Mouse (Mus musculus) c-Kit-positive CD71-positive TER-119-positive erythroid progenitor cells, embryonic 14.5 days (primary cell): ENCODE measurements around the gene Cactin.

Experiments
- DNase-seq: peaks from one replicate; pipeline ENCODE4 v3.0.0-alpha.2; 2013; ENCODE audit warnings: low spot score

Cactin gene

DNA sequence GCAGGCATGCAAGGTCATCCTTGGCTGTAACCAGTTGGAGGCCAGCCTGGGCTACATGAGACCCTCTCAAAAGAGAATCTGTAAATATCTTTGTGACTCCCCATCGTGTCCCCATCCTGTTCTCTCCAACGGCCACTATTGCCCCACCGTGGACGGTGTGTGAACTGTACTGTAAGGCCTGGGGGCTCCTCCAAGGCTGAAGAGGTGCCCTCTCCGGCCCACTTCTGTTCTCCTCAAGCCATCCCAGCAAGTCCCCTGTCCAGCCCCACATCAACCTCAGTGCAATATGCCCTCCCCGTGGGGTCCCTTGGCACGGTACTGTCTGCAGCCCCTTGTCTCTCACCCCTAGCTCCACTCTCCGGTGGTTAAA is 1.6 kb upstream of the Cactin start:
- no peak for DNase-seq

- DNase-seq, result peak; percentile 96
Measured at GRCm38 (mm10) chr10:81319741-81320549, 958 bp upstream of the Cactin start.

- peak; percentile 43 for DNase-seq
Measured at GRCm38 (mm10) chr10:81321436-81321835, 533 bp downstream of the Cactin start.

- DNase-seq, result no peak
Measured at GRCm38 (mm10) chr10:81322444-81322843, 1.5 kb downstream of the Cactin start.

- no peak for DNase-seq
Measured at GRCm38 (mm10) chr10:81323141-81323775, 2.4 kb downstream of the Cactin start.

DNA sequence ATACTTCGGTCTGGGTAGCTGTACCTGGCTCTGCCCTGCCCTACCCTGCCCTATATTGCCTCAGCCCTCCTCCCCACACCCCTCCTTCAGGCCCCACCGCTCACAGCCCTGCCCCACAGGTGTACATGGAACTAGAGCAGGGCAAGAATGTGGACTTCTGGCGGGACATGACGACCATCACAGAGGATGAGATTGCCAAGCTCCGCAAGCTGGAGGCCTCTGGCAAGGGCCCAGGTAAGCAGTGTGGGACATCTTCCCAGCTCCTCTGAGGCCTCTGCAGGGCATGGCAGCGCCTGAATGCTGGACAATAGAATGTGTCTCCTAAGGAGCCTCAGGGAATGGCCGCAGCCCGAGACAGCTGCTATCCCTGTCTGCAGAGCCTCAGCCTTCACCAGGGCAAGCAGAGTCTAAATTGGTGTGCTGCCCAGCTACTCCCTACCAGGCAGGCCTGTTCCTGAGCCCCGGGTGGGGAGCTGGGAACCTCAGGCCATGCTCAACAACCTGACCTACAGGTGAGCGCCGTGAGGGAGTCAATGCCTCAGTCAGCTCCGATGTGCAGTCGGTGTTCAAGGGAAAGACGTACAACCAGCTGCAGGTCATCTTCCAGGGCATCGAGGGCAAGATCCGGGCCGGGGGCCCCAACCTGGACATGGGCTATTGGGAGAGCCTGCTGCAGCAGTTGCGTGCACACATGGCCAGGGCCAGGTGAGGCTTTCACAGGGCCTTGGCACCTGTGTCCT is 3.1 kb downstream of the Cactin start:
- DNase-seq, result no peak

DNA sequence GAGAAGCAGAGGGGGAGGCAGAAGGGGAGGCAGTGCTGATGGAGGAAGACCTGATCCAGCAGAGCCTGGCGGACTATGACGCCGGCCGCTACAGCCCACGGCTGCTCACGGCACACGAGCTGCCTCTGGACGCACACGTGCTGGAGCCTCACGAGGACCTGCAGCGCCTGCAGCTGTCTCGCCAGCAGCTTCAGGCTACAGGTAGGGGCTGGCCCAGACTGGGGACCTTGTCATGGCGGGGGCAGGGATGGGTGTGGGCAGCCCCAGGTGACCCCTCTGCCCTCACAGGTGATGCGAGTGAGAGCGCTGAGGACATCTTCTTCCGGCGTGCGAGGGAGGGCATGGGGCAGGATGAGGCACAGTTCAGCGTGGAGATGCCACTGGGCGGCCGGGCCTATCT is 4.3 kb downstream of the Cactin start:
- no peak for DNase-seq

GRCm38 (mm10) chr10:81325781-81326180 is 4.9 kb downstream of the Cactin start:
- DNase-seq, result no peak

- DNase-seq, result no peak
Measured at GRCm38 (mm10) chr10:81326858-81327257, 6.0 kb downstream of the Cactin start.

- no peak for DNase-seq
Measured at GRCm38 (mm10) chr10:81327959-81328358, 7.1 kb downstream of the Cactin start.

DNA sequence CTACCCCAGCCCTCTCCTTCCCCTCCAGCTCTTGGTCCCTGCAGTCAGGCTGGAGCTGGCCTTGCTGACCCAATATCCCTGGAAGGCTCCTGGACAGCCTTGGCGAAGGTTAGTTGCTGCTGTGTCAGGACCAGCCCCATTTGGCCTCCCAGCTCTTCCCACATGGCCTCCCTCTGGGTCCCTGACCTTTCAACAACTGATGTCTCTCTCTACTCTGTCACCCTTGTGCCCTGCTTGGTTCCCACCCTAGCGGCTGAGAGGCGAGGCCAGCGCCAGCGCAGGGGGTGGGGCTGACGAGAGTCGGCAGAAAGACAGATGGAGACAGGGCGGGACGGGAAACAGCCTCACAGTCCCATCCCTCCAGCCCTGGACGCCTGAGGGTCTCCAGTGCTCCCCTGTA is 7.5 kb downstream of the Cactin start, which contains the start of gene Tbxa2r:
Gene Tbxa2r, plus strand, starts transcription at position 346 of the 400 bp plus-strand sequence.
- DNase-seq, result no peak

- DNase-seq, result no peak
Measured at GRCm38 (mm10) chr10:81329194-81329975, 8.5 kb downstream of the Cactin start.

GRCm38 (mm10) chr10:81330007-81330406 is 9.1 kb downstream of the Cactin start:
- no peak for DNase-seq

DNA sequence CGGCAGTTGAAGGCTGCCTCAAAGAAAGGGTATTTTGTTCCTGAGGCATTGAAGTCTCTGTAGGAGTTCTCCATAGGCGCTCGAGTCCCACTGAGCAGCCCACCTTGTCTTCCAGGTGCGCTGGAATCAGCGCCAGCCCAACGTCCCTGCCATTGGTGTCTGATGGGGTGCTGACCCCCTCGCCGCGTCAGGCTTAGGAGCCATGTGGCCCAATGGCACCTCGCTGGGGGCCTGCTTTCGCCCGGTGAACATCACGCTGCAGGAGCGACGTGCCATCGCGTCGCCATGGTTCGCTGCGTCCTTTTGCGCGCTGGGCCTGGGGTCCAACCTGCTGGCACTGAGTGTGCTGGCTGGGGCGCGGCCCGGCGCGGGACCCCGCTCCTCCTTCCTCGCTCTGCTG is 11.4 kb downstream of the Cactin start:
- no peak for DNase-seq

GRCm38 (mm10) chr10:81334324-81334723 is 13.4 kb downstream of the Cactin start:
- no peak for DNase-seq

DNA sequence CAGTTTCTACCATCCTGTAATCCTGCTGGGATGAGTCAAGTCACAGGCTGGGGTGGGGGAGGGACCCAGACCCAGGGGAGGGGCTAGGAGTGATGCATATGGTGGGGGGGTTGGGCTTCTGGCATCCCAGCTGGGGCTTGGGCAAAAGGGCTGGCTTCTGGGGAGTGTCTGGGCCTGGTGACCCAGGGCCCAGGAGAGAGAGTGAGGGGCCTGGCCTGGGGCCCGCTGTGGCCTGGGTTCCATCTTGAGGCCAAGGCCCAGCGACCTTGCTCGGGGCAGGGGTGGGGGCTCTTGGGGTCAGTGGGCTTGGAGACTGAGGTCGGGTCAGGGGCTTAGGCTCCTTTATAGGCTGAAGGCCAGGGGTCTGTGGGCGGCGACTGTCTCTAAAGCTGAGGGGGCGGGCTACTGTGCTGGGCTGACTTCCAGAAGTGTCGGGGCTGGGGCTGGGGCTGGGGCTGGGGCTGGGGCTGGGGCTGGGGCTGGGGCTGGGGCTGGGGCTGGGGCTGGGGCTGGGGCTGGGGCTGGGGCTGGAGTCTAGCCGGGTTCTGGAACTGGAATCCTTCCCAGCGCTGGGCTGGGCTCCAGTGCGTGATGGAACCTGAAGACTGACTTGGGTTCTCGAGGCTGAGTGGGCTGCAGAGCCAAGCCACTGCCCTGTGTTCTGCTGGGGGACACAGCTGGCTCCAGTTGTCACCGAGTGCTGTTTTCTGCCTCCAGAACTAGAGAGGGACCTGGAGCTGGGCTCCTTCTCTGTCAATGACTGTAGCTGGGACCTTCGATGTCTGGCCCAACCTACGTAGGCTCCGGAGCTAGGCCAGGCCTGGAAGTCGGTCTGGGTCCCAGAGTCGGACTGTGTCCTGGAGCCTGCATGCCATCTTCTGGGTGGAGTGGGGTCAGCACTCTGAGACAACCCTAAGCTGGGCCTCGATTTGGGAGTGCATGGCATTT is 14.8 kb downstream of the Cactin start:
- no peak for DNase-seq

DNA sequence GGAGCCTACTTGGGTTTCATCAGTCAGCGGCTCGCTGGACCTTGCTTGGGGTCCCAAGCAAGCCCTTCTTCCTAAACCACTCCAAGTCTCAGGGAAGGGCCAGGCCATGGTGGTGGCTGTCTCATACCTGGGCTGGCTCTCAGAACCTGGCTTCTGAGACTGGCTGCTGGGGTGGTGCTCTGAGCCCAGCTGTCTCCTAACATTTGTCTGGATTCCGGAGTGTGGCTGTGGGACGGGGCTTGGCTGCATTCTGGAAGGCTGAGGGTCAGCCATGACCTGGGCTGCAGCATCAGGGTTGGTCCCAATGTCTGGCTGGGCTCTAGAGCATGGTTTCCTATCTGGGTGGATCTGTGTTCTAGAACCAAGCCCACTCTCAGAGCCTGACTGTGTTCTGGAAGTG is 15.7 kb downstream of the Cactin start:
- no peak for DNase-seq

GRCm38 (mm10) chr10:81340551-81341332 is 19.8 kb downstream of the Cactin start:
- no peak for DNase-seq

GRCm38 (mm10) chr10:81341333-81341949 is 20.5 kb downstream of the Cactin start:
- no peak for DNase-seq
